Mouse (Mus musculus) ES-E14 (cell line): ENCODE measurements around the gene Epb41l2.

Experiments used
- CHD2 ChIP-seq: IDR thresholded peaks from 2 replicates; pipeline ENCODE4 v1.6.1; 2014; ENCODE audit warnings: mild to moderate bottlenecking, low read depth, low read length, inconsistent platforms
- HCFC1 ChIP-seq: IDR thresholded peaks from 2 replicates; pipeline ENCODE4 v1.6.1; 2012; ENCODE audit warnings: low read length, inconsistent platforms, borderline replicate concordance; ENCODE audit not compliant: insufficient read depth

DNA sequence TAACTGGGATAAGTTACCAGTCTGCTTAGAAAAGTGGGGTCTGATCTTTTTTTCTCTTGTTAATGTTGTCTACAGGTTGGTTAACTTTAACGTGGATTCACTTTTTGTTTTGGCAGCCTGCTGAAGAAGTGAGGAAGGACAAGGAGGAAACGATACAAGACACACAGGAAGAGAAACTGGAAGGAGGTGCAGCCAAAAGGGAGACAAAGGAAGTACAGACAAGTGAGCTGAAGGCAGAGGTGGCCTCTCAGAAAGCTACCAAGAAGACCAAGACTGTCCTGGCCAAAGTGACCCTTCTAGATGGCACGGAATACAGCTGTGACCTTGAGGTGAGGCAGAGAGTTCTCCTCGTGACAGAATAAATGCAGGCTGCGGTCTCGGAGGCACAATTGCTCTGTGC lies 84.0 kb downstream of the Epb41l2 start:
- TF ChIP-seq HCFC1 = no peak
- no peak for TF ChIP-seq CHD2
